Mouse (Mus musculus) forebrain, embryonic 11.5 days (tissue): ENCODE measurements around the gene Itih4. TPM values are rescaled to one million over a fixed set of nuclear protein-coding genes. Genes with fewer than 3 reads are reported as not detected.

Experiments used
- ATAC-seq: fragments of 200-750 bp; cut with Nextera tagmentation; replicated peaks from 2 replicates; pipeline ENCODE4 v1.8.0; 2017; ENCODE audit warnings: moderate TSS enrichment; ENCODE audit not compliant: low FRiP score
- DNase-seq: peaks from one replicate; pipeline ENCODE4 v3.0.0-alpha.2; 2017; ENCODE audit warnings: low spot score
- H3K27ac ChIP-seq: fragments of 300-500 bp; sonication (generic); 2 replicates; pipeline ENCODE4 v1.5.1; 2014; ENCODE audit warnings: low read depth, low read length
- H3K27me3 ChIP-seq: fragments of 300-500 bp; sonication (generic); 2 replicates; pipeline ENCODE4 v1.6.1; 2014; ENCODE audit warnings: mild to moderate bottlenecking, low read length, mixed read lengths; ENCODE audit not compliant: control insufficient read depth, insufficient read depth
- H3K36me3 ChIP-seq: fragments of 300-500 bp; sonication (generic); 2 replicates; pipeline ENCODE4 v1.6.1; 2014; ENCODE audit warnings: mild to moderate bottlenecking, low read length, moderate library complexity, mixed read lengths; ENCODE audit not compliant: control insufficient read depth, insufficient read depth
- H3K4me1 ChIP-seq: fragments of 300-500 bp; sonication (generic); replicated peaks from 2 replicates; pipeline ENCODE4 v1.6.1; 2014; ENCODE audit warnings: low read length, mixed read lengths; ENCODE audit not compliant: control insufficient read depth, insufficient read depth
- H3K4me2 ChIP-seq: fragments of 300-500 bp; sonication (generic); 2 replicates; pipeline ENCODE4 v1.6.1; 2014; ENCODE audit warnings: low read depth, mild to moderate bottlenecking, low read length, moderate library complexity, mixed read lengths; ENCODE audit not compliant: severe bottlenecking
- H3K4me3 ChIP-seq: fragments of 300-500 bp; sonication (generic); 2 replicates; pipeline ENCODE4 v1.5.1; 2014; ENCODE audit warnings: low read depth, low read length
- H3K9ac ChIP-seq: fragments of 300-500 bp; sonication (generic); 2 replicates; pipeline ENCODE4 v1.6.1; 2014; ENCODE audit warnings: low read length
- H3K9me3 ChIP-seq: fragments of 300-500 bp; sonication (generic); 2 replicates; pipeline ENCODE4 v1.6.1; 2016; ENCODE audit warnings: low read length, mixed read lengths; ENCODE audit not compliant: control insufficient read depth
- WGBS: fragments of 180-500 bp; shearing (Covaris S2); extraction: QIAGEN DNeasy Blood & Tissue Kit; methylation state at CpG from one replicate; pipeline ENCODE4 v1.1.7; 2014; 5-methylcytosine and 5-hydroxymethylcytosine counted together
- polyA plus RNA-seq: library from polyadenylated mRNA; unstranded; fragments of >200 nt; fragmentation: Nextera tagmentation; extraction: Ambion mirVana; gene quantifications from 2 replicates; pipeline ENCODE4 v1.2.1, GENCODE M21; 2014

Itih4 gene
- polyA plus RNA-seq, 1 experiment from 2014 or later, result not detected

- DNase-seq (no peak), ATAC-seq (no peak)
- no peak overlapping the region for H3K4me3 ChIP-seq
- 92% methylated on average over 8 of the region's 8 CpGs for WGBS
- no peak overlapping the region for H3K4me2 ChIP-seq
- no peak overlapping the region for H3K27ac ChIP-seq
- H3K36me3 ChIP-seq, result no peaks in the 10 kb centered on the region
- no peaks in the 10 kb centered on the region for H3K4me1 ChIP-seq
- no peaks in the 10 kb centered on the region for H3K9me3 ChIP-seq
- no peaks in the 10 kb centered on the region for H3K27me3 ChIP-seq
- no peak overlapping the region for H3K9ac ChIP-seq
Observed at GRCm38 (mm10) chr14:30911141-30911540, 24.9 kb downstream of the Itih4 start.

- no peak overlapping the region for H3K4me3 ChIP-seq
- no peaks in the 10 kb centered on the region for H3K9me3 ChIP-seq
- WGBS, result 86% methylated on average over 8 of the region's 8 CpGs
- no peak overlapping the region for H3K4me2 ChIP-seq
- H3K27me3 ChIP-seq, result no peaks in the 10 kb centered on the region
- H3K27ac ChIP-seq, result no peak overlapping the region
- H3K36me3 ChIP-seq, result no peaks in the 10 kb centered on the region
- DNase-seq (no peak), ATAC-seq (no peak)
- H3K9ac ChIP-seq, result no peak overlapping the region
- no peaks in the 10 kb centered on the region for H3K4me1 ChIP-seq
Observed at GRCm38 (mm10) chr14:30912641-30913040, 26.4 kb downstream of the Itih4 start.

- Histone ChIP-seq H3K4me1 (no peaks in the 10 kb centered on the region), H3K36me3 (no peaks in the 10 kb centered on the region), H3K9ac (no peak overlapping the region), H3K27ac (no peak overlapping the region), H3K9me3 (no peaks in the 10 kb centered on the region), H3K4me3 (no peak overlapping the region), H3K4me2 (no peak overlapping the region), H3K27me3 (no peaks in the 10 kb centered on the region)
- DNase-seq, result no peak
- ATAC-seq, result no peak
- 88% methylated on average over 5 of the region's 5 CpGs for WGBS
Observed at GRCm38 (mm10) chr14:30913404-30913803, 27.1 kb downstream of the Itih4 start.

GRCm38 (mm10) chr14:30916516-30916915 is 30.2 kb downstream of the Itih4 start:
- ATAC-seq (no peak), DNase-seq (no peak)
- 80% methylated on average over 1 of the region's 1 CpGs for WGBS
- Histone ChIP-seq H3K36me3 (no peaks in the 10 kb centered on the region), H3K9ac (no peak overlapping the region), H3K4me3 (no peak overlapping the region), H3K4me2 (no peak overlapping the region), H3K27me3 (no peaks in the 10 kb centered on the region), H3K4me1 (no peaks in the 10 kb centered on the region), H3K9me3 (no peaks in the 10 kb centered on the region), H3K27ac (no peak overlapping the region)

- no peaks in the 10 kb centered on the region for H3K4me1 ChIP-seq
- WGBS, result 79% methylated on average over 8 of the region's 8 CpGs
- no peak overlapping the region for H3K27ac ChIP-seq
Observed at GRCm38 (mm10) chr14:30922053-30922670, 35.9 kb downstream of the Itih4 start.

GRCm38 (mm10) chr14:30923375-30924105 is 37.3 kb downstream of the Itih4 start, which contains the start of gene Itih3:
Gene Itih3 (minus strand): TSS chr14:30923760.
- no peak for ATAC-seq
- no peaks in the 10 kb centered on the region for H3K36me3 ChIP-seq
- H3K27me3 ChIP-seq, result no peaks in the 10 kb centered on the region
- H3K4me3 ChIP-seq, result no peak within 1 kb of the TSS
- no peak within 1 kb of the TSS for H3K9ac ChIP-seq
- DNase-seq, result no peak
- H3K27ac ChIP-seq, result no peak within 1 kb of the TSS
- no peaks in the 10 kb centered on the region for H3K9me3 ChIP-seq
- H3K4me2 ChIP-seq, result no peak within 1 kb of the TSS
- whole genome bisulfite sequencing, result 76% methylated on average over 6 of the region's 6 CpGs
- no peaks in the 10 kb centered on the region for H3K4me1 ChIP-seq

More at GRCm38 (mm10) chr14:30922053-30922670, 35.9 kb downstream of the Itih4 start:
- H3K9ac ChIP-seq, result no peak overlapping the region
- H3K9me3 ChIP-seq, result no peaks in the 10 kb centered on the region
- no peaks in the 10 kb centered on the region for H3K36me3 ChIP-seq
- H3K27me3 ChIP-seq, result no peaks in the 10 kb centered on the region
- ATAC-seq, result no peak
- no peak for DNase-seq
- H3K4me2 ChIP-seq, result no peak overlapping the region
- no peak overlapping the region for H3K4me3 ChIP-seq

GRCm38 (mm10) chr14:30925492-30925891 is 39.2 kb downstream of the Itih4 start:
- H3K4me1 ChIP-seq, result no peaks in the 10 kb centered on the region
- H3K27ac ChIP-seq, result no peak overlapping the region
- no peaks in the 10 kb centered on the region for H3K27me3 ChIP-seq
- no peak for DNase-seq
- no peak overlapping the region for H3K4me2 ChIP-seq
- no peaks in the 10 kb centered on the region for H3K36me3 ChIP-seq
- H3K9me3 ChIP-seq, result no peaks in the 10 kb centered on the region
- no peak overlapping the region for H3K9ac ChIP-seq
- no peak for ATAC-seq
- WGBS, result 94% methylated on average over 3 of the region's 3 CpGs
- no peak overlapping the region for H3K4me3 ChIP-seq

- no peak overlapping the region for H3K4me3 ChIP-seq
- WGBS, result 89% methylated on average over 4 of the region's 4 CpGs
- H3K9ac ChIP-seq, result no peak overlapping the region
- H3K36me3 ChIP-seq, result no peaks in the 10 kb centered on the region
- DNase-seq, result no peak
- H3K4me1 ChIP-seq, result no peaks in the 10 kb centered on the region
- no peak overlapping the region for H3K4me2 ChIP-seq
- no peak for ATAC-seq
- H3K9me3 ChIP-seq, result no peaks in the 10 kb centered on the region
- H3K27me3 ChIP-seq, result no peaks in the 10 kb centered on the region
- no peak overlapping the region for H3K27ac ChIP-seq
Observed at GRCm38 (mm10) chr14:30930386-30930785, 44.1 kb downstream of the Itih4 start.

- no peak overlapping the region for H3K9ac ChIP-seq
- H3K27me3 ChIP-seq, result no peaks in the 10 kb centered on the region
- H3K36me3 ChIP-seq, result no peaks in the 10 kb centered on the region
- no peaks in the 10 kb centered on the region for H3K4me1 ChIP-seq
- no peak overlapping the region for H3K4me2 ChIP-seq
- DNase-seq, result no peak
- ATAC-seq, result no peak
- WGBS, result 91% methylated on average over 9 of the region's 9 CpGs
- H3K4me3 ChIP-seq, result no peak overlapping the region
- H3K27ac ChIP-seq, result no peak overlapping the region
- H3K9me3 ChIP-seq, result no peaks in the 10 kb centered on the region
Observed at GRCm38 (mm10) chr14:30933351-30933750, 47.1 kb downstream of the Itih4 start.
